Mouse (Mus musculus) intestine, embryonic 15.5 days (tissue): ENCODE results near the gene Wasf2. TPM values are rescaled to one million over a fixed set of nuclear protein-coding genes. Genes with fewer than 3 reads are reported as not detected.
A peak's percentile ranks its signal among the peaks of the same experiment; 100 is the strongest.

Experiments
- ATAC-seq: fragments of 200-750 bp; cut with Nextera tagmentation; 2 replicates; pipeline ENCODE4 v1.8.0; 2017; ENCODE audit warnings: moderate TSS enrichment, moderate library complexity
- H3K27ac ChIP-seq: fragments of 300-500 bp; sonication (generic); 2 replicates; pipeline ENCODE4 v1.5.1; 2015; ENCODE audit warnings: mild to moderate bottlenecking, inconsistent platforms
- H3K27me3 ChIP-seq: fragments of 300-500 bp; sonication (generic); replicated peaks from 2 replicates; pipeline ENCODE4 v1.6.1; 2015; ENCODE audit warnings: inconsistent platforms
- H3K36me3 ChIP-seq: fragments of 300-500 bp; sonication (generic); 2 replicates; pipeline ENCODE4 v1.6.1; 2015; ENCODE audit warnings: inconsistent platforms
- H3K4me1 ChIP-seq: fragments of 300-500 bp; sonication (generic); replicated peaks from 2 replicates; pipeline ENCODE4 v1.6.1; 2015; ENCODE audit warnings: inconsistent platforms
- H3K4me2 ChIP-seq: fragments of 300-500 bp; sonication (generic); replicated peaks from 2 replicates; pipeline ENCODE4 v1.6.1; 2015; ENCODE audit warnings: mild to moderate bottlenecking, inconsistent platforms
- H3K4me3 ChIP-seq: fragments of 300-500 bp; sonication (generic); replicated peaks from 2 replicates; pipeline ENCODE4 v1.5.1; 2015; ENCODE audit warnings: inconsistent platforms
- H3K9ac ChIP-seq: fragments of 300-500 bp; sonication (generic); 2 replicates; pipeline ENCODE4 v1.6.1; 2015; ENCODE audit warnings: inconsistent platforms
- H3K9me3 ChIP-seq: fragments of 300-500 bp; sonication (generic); 2 replicates; pipeline ENCODE4 v1.6.1; 2016; ENCODE audit warnings: inconsistent platforms
- WGBS: fragments of 180-500 bp; shearing (Covaris S2); methylation state at CpG from one replicate; pipeline ENCODE4 v1.1.7; 2015; 5-methylcytosine and 5-hydroxymethylcytosine counted together
- polyA plus RNA-seq: library from polyadenylated mRNA; unstranded; fragments of >200 nt; fragmentation: Nextera tagmentation; extraction: Ambion mirVana; gene quantifications from 2 replicates; pipeline ENCODE4 v1.2.1, GENCODE M21; 2015

The Wasf2 gene
- polyA plus RNA-seq, 1 experiment from 2014 or later = 115 TPM

DNA sequence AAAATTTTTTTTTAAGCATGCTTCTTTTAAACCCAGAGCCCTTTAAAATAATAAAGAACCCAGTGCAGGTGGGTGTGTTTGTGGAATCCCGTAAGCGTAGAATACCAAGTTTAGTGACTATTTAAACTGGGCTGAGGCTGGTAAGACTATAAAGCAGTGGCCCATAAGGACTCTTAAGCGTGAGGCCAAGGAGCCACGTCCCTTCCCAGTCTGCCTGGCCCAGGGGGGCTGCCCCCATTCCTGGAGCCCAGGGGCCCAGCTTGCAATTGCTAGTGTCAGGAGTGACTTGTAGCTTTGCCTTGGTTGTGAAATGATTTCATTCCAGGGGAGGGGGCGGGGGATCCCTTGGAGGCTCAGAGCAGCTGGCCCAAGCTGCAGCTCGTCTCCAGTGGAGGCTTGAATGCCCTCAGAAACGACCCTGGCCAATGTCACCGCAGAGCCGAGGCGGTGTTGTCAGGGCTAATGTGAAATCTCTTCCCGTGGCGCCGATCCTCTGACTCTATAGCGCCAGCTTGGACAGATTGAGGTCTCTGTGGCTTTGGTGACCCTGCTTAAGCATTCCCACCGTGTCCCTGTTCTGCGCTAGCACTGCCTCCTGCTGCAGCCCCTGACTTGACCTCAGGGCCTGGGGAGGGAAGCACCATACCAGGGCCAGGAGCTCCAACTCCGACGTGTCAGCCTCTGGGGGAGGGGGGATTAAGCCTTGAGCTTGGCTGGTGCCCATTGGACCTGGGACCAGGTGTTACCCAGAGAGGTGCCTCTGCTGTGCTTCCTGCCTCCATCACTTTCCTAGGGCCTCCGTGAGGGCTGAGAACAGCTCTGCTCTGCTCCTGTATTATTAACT lies 68.3 kb downstream of the Wasf2 start:
- Histone ChIP-seq H3K27me3 (no peaks in the 10 kb centered on the region), H3K27ac (peak overlapping the region; percentile 81), H3K4me2 (no peak overlapping the region), H3K9ac (0 out of 2 replicates have a peak overlapping the region, but pooled peaks have one; percentile 15), H3K9me3 (no peaks in the 10 kb centered on the region), H3K36me3 (peaks cover 7% of the 10 kb centered on the region; the same call in 1 of the 2 replicates), H3K4me3 (no peak overlapping the region), H3K4me1 (peaks cover 54% of the 10 kb centered on the region)
- 23% methylated on average over 19 of the region's 19 CpGs for WGBS
- no peak for ATAC-seq

DNA sequence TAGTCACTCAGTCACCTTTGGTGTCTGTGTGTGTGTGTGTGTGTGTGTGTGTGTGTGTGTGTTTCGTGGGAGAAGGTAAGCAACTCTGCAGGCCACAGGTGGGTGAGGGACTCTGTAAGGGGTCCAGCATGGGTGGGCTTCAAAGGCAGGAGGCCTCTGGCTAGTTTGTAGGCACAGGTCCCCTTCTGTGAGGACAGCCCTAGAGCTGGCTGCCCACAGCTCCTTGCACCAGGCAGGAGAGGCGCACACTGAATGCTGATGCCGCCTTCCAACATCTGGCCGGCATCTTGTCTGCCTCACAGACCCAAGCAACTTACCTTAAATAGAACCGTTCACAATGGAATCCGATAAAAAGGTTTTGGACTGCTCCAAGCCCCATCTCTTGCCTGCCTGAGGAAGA lies 69.4 kb downstream of the Wasf2 start:
- 0 out of 2 replicates have a peak, but pooled peaks cover under 1% of the 10 kb centered on the region for H3K36me3 ChIP-seq
- H3K27me3 ChIP-seq = no peaks in the 10 kb centered on the region
- no peak overlapping the region for H3K9ac ChIP-seq
- no peak for ATAC-seq
- H3K9me3 ChIP-seq = no peaks in the 10 kb centered on the region
- H3K4me1 ChIP-seq = peaks cover 60% of the 10 kb centered on the region
- H3K4me2 ChIP-seq = 0 out of 2 replicates have a peak overlapping the region, but pooled peaks have one; percentile 15
- H3K4me3 ChIP-seq = no peak overlapping the region
- H3K27ac ChIP-seq = peak overlapping the region; percentile 77
- WGBS = 69% methylated on average over 6 of the region's 6 CpGs

DNA sequence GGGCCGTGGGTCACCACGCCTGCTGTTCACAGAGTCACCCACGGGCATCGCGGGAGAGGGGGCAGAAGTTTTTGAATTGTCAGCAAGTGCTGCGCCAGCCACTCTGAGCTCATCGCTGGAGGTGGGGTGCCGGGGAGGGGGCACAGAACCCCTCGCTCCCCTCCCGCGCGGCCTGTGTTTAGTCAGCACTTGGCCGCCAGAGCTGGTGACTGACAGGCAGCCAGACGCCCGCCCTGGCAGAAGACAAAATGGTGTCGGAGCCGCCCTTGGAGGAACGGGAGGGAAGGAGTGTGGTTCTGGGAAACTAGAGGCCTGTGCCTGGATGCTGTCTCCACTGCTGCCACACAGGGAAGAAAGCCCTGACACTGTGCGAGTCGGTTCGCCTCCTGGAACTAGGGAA lies 70.0 kb downstream of the Wasf2 start:
- no peak overlapping the region for H3K4me3 ChIP-seq
- H3K4me1 ChIP-seq = peaks cover 64% of the 10 kb centered on the region
- no peak overlapping the region for H3K9ac ChIP-seq
- whole genome bisulfite sequencing = 35% methylated on average over 21 of the region's 21 CpGs
- H3K4me2 ChIP-seq = 0 out of 2 replicates have a peak overlapping the region, but pooled peaks have one; percentile 15
- H3K27me3 ChIP-seq = no peaks in the 10 kb centered on the region
- H3K36me3 ChIP-seq = no peaks in the 10 kb centered on the region
- H3K27ac ChIP-seq = peak overlapping the region; percentile 77
- peak; percentile 1; the same call in 1 of the 2 replicates for ATAC-seq
- H3K9me3 ChIP-seq = no peaks in the 10 kb centered on the region

DNA sequence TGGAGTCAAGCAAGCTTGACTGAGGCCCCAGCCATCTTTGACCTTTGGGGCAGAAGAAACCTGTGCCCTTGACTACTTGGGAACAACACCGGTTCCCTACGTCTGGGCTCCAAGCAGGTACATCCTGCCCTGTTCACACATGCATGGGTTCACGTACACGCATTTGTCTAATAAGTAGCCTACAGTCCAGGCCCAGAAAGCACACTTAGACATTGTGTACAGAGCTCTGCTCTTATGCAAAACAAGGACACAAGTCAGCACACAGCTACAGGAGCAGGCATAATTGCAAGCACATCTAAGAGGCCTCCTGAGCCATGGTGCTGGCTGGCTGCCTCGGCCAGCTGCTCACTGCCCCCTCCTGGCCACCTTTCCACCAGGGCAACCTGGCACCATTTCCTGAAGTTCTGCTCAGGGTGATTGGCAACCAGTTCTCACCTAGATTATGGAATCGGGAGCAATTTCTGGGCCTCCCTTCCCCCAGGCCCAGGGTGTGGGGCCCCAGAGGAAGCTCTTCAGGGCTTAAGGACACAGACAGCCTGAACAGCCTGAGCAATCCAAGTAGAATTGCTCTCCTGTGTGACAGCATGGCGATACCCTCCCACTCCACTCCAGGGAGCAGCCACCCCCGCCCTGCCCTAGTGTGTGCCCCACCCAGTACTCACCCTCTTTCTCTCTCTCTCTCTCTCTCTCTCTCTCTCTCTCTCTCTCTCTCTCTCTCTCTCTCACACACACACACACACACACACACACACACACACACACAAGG lies 70.9 kb downstream of the Wasf2 start:
- H3K27ac ChIP-seq = peak overlapping the region; percentile 77
- H3K9ac ChIP-seq = 0 out of 2 replicates have a peak overlapping the region, but pooled peaks have one; percentile 24
- no peaks in the 10 kb centered on the region for H3K27me3 ChIP-seq
- H3K4me3 ChIP-seq = no peak overlapping the region
- no peaks in the 10 kb centered on the region for H3K36me3 ChIP-seq
- peaks cover 64% of the 10 kb centered on the region for H3K4me1 ChIP-seq
- 51% methylated on average over 8 of the region's 8 CpGs for WGBS
- 0 out of 2 replicates have a peak overlapping the region, but pooled peaks have one; percentile 0 for H3K4me2 ChIP-seq
- no peaks in the 10 kb centered on the region for H3K9me3 ChIP-seq
- peak; percentile 70 for ATAC-seq

DNA sequence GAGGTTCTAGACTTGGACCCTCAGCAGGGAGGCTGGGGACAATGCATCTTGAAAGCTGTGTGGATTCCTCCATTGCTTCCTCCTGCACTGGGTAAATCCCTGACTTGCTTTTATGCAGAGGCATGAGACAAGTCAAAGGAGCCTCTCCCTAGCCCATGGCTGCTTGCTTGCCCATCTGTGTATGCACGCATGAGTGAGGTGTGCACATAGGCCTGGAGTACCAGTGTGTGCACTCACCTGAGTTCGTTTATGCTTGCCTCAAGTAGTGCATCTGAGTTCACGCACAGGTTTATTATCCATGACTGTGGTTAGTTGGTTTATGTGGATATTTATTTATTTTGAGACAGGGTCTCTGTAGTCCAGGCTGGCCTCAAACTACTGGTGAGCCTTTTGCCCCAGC lies 71.9 kb downstream of the Wasf2 start:
- peak overlapping the region; percentile 44; the same call in 1 of the 2 replicates for H3K27ac ChIP-seq
- no peak overlapping the region for H3K4me3 ChIP-seq
- no peak overlapping the region for H3K4me2 ChIP-seq
- H3K9ac ChIP-seq = no peak overlapping the region
- H3K27me3 ChIP-seq = no peaks in the 10 kb centered on the region
- H3K36me3 ChIP-seq = no peaks in the 10 kb centered on the region
- H3K4me1 ChIP-seq = peaks cover 54% of the 10 kb centered on the region
- H3K9me3 ChIP-seq = no peaks in the 10 kb centered on the region
- 92% methylated on average over 3 of the region's 3 CpGs for WGBS
- no peak for ATAC-seq

DNA sequence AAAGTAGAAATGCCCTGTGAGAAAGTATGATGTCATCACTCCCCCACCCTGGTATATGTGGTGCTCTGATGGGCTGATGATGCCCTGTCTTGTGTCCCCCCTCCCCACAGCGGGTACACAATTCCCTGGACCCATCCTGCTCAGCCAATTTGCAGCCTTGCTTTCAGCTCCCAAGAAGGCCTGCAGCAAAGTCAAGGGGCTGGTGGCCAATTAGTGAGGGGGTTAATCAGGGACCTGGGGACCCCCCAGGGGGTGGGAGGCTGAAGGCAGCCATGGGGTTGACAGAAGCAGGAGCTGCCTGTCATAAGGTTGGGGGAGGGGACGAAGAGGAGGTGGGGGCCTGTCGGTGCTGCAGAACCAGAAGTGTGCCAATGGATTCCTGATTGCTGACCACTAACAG lies 73.3 kb downstream of the Wasf2 start:
- Histone ChIP-seq H3K4me1 (peaks cover 41% of the 10 kb centered on the region), H3K9me3 (no peaks in the 10 kb centered on the region), H3K27ac (no peak overlapping the region), H3K9ac (no peak overlapping the region), H3K4me3 (no peak overlapping the region), H3K27me3 (no peaks in the 10 kb centered on the region), H3K36me3 (no peaks in the 10 kb centered on the region), H3K4me2 (no peak overlapping the region)
- no peak for ATAC-seq
- 69% methylated on average over 3 of the region's 3 CpGs for WGBS

DNA sequence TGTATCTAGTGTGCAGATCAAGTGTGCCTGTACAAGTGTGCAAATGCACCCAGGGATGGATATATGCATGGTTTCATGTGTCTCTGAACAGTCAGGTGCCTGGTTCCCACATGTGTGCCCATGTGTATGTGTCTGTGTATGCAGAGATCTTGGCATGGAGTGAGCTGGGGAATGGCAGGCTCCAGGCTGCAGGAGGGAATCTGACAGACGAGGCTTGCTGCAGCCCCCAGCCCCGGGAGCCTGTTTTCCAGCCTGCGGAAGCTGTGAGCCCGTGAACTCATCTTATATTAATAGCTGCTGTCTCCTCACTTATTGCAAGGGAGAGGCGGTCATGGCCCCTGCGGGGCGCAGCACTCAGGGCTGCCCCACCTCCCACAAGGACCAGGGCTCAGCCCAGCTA lies 74.1 kb downstream of the Wasf2 start:
- Histone ChIP-seq H3K4me3 (no peak overlapping the region), H3K9ac (no peak overlapping the region), H3K4me1 (peaks cover 33% of the 10 kb centered on the region), H3K36me3 (no peaks in the 10 kb centered on the region), H3K9me3 (no peaks in the 10 kb centered on the region), H3K27ac (peak overlapping the region; percentile 38), H3K4me2 (no peak overlapping the region), H3K27me3 (no peaks in the 10 kb centered on the region)
- no peak for ATAC-seq
- WGBS = 24% methylated on average over 7 of the region's 7 CpGs

DNA sequence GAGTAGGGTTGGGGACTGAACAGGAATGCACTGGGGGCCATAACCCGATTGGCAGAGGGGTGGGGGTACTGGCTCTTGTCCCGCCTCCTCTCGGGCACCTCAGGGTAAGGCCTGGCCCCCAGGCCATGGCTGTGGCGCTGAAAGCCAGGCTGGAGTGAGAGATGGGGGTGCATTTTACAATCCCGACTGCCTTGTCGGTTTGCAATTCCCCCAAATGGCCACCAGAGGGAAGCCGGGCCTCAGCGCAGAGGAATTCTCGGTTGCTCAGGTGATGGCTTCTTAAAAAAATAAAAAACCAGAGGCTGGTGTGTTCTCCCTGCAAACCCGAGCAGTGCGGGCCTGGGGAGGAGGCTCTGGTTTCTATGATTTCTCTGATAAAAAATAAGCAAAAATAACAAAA lies 79.1 kb downstream of the Wasf2 start:
- H3K36me3 ChIP-seq = no peaks in the 10 kb centered on the region
- H3K4me1 ChIP-seq = peaks cover 27% of the 10 kb centered on the region
- H3K27ac ChIP-seq = no peak overlapping the region
- 4% methylated on average over 11 of the region's 11 CpGs for WGBS
- H3K27me3 ChIP-seq = peaks cover 13% of the 10 kb centered on the region
- no peak overlapping the region for H3K4me2 ChIP-seq
- no peak overlapping the region for H3K4me3 ChIP-seq
- H3K9me3 ChIP-seq = no peaks in the 10 kb centered on the region
- no peak overlapping the region for H3K9ac ChIP-seq
- ATAC-seq = no peak

DNA sequence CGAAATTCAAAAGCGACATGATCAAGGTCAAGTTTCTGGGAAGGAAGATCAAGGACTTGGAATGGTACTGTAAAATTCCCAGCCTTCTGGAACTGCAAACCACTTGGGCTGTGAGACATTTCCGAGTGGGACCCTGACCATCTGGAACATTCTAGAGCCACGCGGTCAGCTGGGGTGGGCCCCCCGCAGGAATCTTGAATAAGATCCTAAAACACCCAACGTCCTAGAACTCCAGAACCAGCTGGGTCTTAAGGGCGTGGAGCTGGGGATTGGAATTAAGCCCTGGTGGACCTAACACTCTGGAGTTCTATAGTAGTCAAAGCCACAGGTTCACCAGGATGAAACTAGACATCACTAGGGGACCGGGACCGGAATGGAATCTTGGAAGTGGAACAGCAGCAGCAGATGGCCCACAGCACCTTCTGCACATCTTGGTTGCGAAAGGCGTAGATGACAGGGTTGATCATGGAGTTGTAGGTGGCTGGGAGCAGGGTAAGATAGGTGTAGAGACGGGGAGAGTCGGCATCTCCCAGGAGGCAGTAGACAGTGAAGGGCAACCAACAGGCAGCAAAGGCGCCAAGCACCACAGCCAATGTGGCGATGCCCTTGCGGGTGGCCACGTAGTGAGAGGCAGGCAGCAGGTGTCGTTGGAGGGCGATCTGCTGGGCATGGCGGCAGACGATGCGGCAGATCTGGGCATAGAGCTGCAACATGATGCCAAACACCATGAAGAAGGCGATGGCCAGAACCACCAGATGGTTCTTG lies 79.9 kb downstream of the Wasf2 start:
- 92% methylated on average over 24 of the region's 24 CpGs for WGBS
- no peak overlapping the region for H3K27ac ChIP-seq
- H3K4me3 ChIP-seq = no peak overlapping the region
- no peak for ATAC-seq
- H3K9me3 ChIP-seq = no peaks in the 10 kb centered on the region
- H3K27me3 ChIP-seq = peaks cover 13% of the 10 kb centered on the region
- H3K4me2 ChIP-seq = no peak overlapping the region
- H3K9ac ChIP-seq = no peak overlapping the region
- peaks cover 18% of the 10 kb centered on the region for H3K4me1 ChIP-seq
- no peaks in the 10 kb centered on the region for H3K36me3 ChIP-seq

DNA sequence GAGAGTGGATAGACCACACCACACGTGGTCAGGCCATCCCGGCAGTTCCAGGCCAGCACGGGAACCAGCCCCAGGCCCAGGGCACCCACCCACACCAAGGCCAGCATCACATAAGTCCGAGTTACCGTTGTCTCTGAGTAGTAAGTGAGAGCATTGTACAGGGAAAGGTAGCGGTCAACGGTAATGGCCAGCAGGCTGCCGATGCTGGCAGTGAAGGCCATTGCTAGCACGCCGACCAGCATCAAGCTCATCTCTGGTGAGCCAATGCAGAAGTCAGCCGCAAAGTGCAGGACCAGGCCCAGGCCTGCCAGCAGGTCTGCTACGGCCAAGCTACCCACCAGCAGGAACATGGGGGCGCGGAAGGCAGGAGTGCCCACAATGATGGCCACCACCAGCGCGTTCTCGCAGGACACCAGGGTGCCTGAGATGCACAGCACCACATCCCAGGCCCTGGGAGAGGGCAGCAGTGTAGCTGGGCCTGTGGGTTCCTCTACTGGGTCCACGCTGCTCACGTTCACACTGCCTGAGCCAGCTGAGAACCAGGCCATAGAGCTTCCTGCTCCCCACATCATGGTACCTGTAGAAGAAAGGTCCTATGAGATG lies 80.6 kb downstream of the Wasf2 start:
- Histone ChIP-seq H3K4me1 (peaks cover 18% of the 10 kb centered on the region), H3K4me2 (no peak overlapping the region), H3K4me3 (no peak overlapping the region), H3K36me3 (no peaks in the 10 kb centered on the region), H3K9ac (no peak overlapping the region), H3K27me3 (peaks cover 13% of the 10 kb centered on the region), H3K9me3 (no peaks in the 10 kb centered on the region), H3K27ac (no peak overlapping the region)
- 94% methylated on average over 19 of the region's 19 CpGs for WGBS
- no peak for ATAC-seq

DNA sequence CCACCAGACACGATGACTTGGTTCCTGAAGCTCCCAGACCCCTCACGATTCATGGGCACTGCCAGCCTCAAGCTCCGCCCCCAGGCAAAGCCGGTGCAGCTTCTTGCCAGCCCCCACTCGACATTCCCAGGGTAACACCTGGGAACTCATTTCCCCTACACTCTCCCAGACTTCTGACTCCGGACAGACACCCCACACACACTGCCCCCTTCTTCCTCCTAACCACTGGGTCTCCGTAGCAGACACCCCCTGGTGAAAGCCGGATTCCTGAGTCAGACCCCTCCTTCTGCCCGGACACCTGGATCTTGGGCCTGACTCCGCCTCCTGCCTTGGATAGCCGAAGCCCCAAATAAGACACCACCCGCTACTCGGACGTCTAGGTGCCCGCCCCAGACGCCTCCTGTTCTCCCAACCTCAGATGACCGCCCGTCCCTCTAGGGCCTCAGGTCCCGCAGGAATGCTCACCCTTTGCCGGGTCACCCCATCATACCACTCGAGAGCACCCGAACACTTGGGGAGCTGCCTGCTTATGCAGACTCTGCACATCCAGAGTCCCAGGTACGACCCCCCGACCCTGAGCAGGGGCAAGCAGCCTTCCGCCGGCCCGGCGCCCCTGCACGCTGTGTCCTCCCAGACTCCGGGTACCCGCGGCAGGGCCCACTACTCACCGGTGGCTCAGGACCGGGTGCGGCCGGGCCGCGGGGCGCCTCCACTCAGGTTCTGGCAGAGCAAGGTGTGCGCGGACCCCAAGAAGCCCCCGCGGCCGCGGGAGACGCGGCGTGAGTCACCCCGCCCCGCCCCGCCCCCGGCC lies 81.7 kb downstream of the Wasf2 start, which contains the start of the genes Cd164l2 and Gpr3:
Gene Cd164l2, plus strand, starts transcription at position 381 of the 811 bp plus-strand sequence.
Gene Gpr3, minus strand, starts transcription at position 786 of the 811 bp plus-strand sequence.
- WGBS = 3% methylated on average over 52 of the region's 52 CpGs
- peak within 1 kb of the TSS; percentile 54 for H3K9ac ChIP-seq
- peaks cover 18% of the 10 kb centered on the region for H3K4me1 ChIP-seq
- peaks cover 13% of the 10 kb centered on the region for H3K27me3 ChIP-seq
- no peak within 1 kb of the TSS for H3K27ac ChIP-seq
- H3K9me3 ChIP-seq = no peaks in the 10 kb centered on the region
- H3K36me3 ChIP-seq = no peaks in the 10 kb centered on the region
- H3K4me3 ChIP-seq = peak within 1 kb of the TSS; percentile 67
- peak; percentile 61 for ATAC-seq
- peak within 1 kb of the TSS; percentile 100 for H3K4me2 ChIP-seq
